Mouse (Mus musculus) right cerebral cortex, adult 18-20 months (tissue): ENCODE data around the gene Ppp1ca.

Experiments
- DNase-seq: peaks from one replicate; pipeline ENCODE4 v3.0.0; 2022; ENCODE audit warnings: mixed read lengths

The Ppp1ca gene

DNA sequence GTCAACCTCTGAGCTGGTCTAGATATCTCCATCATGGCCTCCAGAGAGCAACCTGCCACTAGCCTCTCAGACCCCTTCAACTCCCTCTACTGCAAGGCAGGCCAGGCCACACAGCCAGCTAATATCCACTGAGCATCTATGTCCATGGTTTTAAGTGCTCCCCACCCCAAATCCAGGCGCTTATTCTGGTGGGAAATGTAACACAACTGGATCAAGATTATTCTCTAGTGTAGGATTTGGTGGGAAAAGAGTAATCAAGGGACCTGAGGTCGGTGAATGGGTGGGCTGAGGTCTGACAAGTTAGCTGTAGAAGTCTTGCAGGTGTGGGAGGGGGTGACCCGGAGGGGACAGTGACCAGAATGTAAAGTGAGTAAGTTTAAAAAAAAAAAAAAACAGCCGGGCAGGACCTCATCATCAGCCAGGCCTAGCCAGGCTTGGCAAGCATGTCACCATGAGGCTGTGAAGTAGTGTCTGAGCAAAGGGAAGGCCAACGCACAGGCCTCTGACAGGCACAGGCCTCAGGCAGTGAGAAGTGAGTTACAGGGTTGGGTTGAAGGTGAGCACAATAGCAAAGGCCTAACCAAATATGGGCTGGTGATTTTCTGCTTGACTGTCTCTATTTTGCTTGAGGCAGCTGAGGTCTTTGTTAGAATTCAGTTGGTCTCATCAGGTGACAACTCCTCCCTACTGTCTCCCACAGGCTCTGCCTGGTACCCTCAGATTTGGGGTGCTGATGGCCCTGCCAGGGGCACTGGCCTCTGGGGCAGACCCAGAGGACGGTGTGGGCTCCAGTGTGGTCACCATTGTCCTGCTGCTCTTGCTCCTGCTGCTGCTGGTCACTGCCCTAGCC is 36.4 kb upstream of the Ppp1ca start:
- no peak for DNase-seq

DNA sequence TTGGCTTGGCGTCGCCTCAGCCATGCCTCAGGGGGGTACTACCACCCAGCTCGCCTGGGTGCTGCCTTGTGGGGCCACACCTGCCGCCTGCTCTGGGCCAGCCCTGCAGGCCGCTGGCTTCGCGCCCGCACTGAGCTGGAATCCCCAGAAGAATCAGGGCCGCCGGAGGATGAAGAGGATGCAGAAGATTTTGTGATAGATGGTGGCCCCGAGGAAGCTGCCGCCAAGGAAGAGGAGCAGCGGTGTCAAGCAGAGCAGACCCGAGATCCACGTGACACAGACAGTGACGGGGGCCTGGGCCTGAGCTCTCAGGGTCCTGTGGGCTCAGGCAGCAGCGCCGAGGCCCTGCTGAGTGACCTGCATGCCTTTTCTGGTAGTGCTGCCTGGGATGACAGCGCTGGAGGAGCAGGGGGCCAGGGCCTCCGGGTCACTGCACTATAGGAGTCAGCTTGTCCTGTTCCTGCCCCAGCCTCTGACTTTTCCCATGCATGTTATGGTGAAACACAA is 35.7 kb upstream of the Ppp1ca start:
- DNase-seq: no peak

DNA sequence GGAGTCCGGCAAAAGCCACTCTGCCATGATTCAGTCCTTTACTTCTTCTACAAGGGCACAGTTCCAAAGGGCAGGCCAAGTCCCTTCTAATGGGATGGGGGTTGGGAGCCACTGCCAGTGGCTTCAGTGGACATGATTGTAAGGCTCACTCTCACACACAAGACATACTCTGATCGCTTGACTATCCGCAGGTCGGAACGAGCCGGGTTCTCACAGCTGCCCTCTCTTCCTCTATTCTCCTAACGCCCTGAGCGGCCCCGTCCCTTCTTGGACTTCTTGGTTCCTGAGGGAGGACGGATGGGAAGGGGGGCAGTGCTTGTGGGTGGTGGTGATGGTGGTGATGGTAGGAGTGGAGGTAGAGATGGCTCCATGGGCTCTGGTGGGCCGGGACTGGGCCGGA is 35.1 kb upstream of the Ppp1ca start:
- DNase-seq: no peak

DNA sequence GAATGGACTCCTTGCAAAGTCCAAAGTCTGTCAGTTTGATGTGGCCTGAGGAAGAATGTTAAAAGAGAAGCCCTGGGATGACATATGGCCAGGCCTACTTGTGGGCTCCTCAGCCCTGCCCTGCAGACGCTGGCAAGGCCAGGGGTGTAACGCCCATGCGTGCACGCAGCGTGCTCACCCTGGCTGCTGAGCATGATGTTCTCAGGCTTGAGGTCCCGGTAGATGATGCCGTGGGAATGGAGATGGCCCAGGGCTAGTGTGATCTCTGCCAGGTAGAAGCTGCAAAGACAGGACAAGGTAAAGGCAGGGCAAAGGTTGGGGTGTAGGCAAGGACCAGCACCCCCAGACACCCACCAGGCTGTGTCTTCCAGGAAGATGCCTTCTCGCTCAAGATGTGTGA is 32.8 kb upstream of the Ppp1ca start:
- no peak for DNase-seq

DNA sequence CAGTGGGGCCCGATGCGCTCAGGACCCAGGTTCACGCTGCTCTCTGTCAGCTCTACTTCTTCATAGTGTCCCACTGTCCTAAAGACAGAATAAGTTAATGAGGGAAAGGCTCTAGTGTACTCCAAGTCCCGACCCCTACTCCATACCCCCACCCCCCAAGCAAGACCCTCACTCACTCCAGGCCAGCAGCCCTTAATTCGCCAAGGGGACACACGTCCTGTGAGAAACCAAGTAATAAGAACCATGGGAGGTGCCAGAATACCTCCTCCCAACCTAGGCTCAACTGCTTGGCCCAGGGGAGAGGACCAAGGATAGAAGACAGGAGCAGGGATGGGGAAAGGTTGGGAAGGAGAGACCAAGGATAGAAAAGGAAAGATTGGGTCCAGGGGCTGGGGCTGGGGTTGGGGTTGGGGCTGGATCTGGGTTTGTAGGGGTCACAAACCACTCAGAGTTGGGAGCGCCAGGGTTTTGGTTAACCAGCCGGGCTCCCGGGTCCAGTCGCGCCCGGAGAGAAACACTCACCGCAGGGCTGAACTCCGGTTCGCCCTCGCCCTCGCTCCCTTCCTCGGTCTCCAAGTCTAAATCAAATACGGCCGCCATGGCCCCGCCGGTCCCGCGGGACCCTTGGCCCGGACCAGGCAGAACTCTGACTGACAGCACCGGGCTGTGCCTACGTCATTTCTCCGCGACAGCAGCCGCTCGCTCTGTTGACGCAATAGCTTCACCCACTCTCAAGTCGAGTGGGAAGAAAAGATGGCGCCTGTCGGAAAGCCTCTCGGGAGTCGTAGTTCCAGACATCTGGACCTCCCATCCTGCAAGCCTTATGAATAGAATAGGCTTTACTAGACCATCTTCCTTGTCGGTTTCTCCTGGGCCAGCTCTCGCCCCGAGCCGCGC is 29.0 kb upstream of the Ppp1ca start, which contains the start of gene Rps6kb2:
Gene Rps6kb2 (minus strand): TSS at position 709 of the 897 bp plus-strand sequence.
- peak; percentile 98 for DNase-seq

DNA sequence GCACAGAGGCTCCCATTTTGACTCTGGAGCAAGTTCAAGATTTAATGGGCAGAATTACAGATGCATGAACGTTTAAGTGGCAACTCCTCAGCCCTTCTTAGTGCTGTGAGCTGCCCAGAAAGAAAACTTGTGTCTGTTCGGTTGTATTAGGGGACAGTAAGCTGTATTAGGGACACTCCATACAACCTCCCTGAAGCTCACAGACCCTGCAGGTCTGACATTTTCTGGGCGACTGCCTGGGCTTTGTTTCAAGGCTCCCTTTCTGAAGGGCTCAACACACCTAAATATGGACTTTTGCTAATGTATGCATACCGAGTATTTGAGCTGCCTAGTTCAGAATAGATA is 28.4 kb upstream of the Ppp1ca start:
- no peak for DNase-seq

DNA sequence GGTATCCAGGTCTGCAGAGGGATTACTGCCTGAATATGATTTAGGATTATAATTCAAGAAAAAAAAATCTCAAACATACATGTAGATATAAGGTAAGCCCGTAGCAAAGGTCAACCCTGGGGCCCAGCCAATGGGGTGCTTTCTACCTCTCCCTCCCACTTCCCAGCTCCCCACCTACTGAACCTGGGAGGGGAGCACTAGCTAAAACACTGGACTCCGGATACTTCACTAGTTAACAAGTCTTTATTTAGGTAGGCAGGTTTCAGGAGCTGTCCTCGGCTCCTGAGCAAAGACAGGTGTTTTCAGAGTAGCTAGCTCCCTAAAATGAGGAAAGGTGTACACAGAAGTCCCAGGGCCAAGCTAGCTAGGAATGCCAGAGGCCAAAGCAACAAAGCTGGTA is 27.8 kb upstream of the Ppp1ca start:
- no peak for DNase-seq

DNA sequence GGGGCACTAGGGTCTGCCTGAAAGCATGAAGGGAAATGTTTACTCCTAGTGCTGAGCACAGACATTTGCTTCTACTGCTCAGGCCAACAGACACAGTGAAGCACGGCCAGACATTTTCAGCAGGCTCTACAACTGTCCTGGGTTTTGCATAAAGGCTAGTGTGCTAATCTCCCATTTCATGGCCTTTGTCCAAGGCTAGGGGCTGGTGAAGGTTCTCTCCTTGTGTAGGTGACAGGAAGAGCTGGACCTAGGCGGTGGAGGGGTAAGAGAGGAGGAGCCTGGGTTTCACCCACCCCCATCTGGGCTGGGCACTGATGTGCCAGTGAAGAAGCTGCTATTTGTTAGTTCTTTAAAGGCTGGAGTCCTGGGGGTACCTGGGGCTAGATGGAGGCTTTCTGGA is 27.1 kb upstream of the Ppp1ca start:
- no peak for DNase-seq

DNA sequence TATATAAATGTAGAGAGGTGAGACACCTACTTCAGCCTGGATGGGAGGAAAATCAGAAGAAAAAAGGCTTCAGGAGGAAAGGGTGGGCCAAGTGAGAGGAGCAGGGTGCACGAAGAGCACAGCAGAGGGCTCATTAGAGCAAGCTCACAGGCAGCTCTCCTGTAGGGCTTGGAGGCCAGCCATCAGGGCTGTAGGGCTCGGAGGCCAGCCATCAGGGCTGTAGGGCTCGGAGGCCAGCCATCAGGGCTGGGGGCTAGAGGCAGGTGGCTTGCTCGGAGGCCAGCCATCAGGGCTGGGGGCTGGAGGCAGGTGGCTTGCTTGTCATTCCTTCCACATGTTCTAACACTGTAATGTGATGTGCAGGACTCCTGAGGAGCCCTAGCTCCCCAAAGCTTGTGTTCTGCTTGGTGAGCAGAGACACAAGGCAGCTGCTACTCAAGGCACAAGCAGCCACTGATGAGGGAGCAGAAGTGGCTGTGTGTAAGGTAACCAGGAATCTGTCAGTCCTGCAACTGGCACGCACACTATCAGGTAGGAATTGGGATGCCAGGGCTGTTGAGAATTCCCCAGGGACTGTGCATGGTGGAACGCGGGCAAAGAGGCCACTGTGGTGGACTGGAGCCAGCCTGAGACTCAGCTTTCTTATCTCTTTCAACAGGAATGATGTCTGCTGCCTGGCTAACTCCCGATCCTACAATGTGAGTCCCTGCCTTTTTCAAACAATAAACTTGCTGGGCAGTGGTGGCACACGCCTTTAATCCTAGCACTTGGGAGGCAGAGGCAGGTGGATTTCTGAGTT is 25.0 kb upstream of the Ppp1ca start:
- no peak for DNase-seq

DNA sequence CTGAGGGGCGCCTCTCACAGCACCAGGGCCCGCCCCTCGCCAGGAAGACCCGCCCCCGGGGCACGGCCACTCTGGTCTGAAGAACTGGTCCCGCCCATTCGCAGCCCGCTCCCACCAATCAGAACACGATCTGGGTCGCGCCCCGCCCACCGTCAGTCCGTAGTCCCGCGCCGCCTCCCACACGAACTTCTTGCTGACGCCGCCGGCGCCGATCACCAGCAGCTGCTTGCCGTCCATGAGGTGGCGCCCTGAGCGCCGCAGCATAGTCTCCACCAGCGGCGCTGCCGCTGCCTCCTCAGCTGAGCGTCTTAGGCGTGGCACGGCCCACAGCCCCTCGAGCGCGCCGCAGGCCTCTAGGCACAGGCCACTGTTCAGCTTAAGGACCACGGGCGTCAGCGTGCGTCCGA is 22.5 kb upstream of the Ppp1ca start:
- peak; percentile 100 for DNase-seq

DNA sequence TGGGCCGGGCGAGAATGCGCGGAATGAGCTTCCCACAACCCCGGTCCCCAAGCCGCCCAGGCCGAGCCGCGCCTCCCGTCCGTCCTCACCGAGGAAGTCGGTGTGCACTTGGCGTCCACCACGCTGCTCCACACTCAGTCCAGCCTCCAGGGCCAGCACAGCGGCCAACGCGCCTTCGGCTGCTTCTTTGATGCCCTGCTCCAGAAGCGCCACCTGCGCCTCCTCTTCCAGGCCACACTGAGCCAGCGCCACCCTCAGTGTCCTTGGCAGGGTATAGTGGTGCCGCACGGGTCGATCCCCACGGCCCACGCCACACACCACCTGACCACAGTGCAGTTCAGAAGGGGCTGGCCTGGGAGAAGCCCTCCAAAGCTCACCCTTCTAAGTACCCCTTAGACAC is 22.1 kb upstream of the Ppp1ca start:
- no peak for DNase-seq

DNA sequence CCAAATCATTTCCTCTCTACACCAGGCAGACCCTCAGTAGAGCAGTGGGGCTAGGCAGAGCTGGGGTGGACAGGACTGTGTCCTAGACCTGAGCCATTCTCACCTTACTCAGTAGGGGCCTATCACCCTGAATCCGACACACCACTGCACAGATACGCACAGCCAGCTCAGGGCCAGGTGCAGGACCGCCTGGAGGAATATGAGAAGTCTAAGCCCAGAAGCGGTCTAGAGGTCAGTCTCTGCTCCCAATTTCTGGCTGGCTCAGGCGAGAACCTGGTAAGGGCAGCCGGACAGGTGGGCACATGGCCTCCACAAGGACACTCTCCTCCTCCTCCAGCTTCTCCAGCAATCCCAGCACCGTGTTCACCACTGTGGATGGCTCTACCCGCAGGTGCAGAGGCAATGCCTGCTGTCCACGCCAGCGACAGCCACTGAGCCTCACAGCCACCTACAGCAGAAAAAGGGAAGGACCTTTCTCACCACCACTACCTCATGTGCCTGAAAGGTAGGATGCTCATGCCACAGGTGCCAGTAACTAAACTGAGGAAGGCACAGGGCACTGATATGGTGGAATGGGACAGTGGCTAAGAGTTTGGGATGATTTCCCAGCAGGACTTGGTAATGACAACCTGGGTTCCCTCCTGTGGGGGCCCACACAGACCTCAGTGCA is 21.0 kb upstream of the Ppp1ca start:
- DNase-seq: no peak

DNA sequence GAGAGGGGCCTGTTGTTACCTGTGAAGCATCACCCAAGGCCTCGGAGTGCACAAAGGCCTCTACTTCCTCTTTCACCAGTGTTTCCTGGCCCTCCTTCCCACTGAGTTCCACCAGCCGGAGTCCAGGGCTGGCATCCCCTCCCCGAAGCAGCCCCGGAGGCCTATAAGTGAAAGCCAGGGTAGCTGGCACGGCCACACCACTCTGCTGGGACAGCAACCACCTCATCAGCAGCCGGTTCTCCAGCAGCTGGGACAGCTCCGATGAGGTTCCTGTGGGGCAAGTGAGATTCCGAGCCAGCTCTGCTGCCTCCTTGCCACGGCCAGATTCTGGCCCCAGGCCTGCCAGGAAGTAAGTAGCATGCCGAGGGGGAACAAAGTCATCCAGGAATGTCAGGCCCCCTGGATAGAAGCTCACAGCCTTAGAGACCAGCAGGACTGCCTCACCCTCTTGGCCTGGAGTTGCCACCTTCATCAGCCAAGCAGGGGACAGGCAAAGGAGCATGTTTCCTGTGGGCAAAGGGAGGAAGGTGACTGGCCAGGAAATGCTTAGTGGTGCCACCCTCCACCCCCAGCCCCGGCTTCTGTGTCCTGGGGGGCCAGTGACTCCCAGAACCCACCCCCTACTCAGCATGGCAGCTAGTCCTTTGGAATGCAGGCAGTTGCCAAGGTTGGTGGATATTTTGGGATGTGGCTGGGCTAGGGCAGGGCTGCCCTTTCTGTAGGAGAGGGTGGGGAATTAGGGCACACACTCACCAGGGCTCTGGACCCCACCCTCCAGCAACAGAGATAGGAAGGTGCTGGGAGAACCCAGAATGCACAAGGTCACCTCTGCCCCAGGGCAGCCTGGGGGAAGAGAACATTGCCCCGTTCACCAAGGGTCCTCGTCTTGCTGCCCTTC is 20.2 kb upstream of the Ppp1ca start:
- no peak for DNase-seq

DNA sequence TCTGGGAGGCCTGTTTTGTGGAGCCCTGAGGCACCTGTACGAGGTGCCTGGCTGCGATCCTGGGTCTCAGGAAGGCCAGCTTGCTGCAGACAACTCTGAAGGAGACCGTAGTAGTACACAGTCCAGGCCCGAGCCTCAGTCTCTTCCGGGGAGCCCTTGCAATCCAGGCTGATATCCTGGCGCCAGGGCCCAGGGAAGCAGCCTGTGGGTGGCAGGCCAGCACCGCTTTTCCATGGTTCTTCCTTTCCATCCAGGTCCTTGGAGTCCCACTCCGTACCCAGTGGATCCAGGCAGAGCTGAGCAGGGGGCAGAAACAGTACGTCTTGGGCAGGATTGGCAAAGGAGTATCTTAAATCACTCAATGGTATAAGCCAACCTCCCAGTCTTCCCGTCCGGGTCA is 18.9 kb upstream of the Ppp1ca start:
- DNase-seq: no peak

DNA sequence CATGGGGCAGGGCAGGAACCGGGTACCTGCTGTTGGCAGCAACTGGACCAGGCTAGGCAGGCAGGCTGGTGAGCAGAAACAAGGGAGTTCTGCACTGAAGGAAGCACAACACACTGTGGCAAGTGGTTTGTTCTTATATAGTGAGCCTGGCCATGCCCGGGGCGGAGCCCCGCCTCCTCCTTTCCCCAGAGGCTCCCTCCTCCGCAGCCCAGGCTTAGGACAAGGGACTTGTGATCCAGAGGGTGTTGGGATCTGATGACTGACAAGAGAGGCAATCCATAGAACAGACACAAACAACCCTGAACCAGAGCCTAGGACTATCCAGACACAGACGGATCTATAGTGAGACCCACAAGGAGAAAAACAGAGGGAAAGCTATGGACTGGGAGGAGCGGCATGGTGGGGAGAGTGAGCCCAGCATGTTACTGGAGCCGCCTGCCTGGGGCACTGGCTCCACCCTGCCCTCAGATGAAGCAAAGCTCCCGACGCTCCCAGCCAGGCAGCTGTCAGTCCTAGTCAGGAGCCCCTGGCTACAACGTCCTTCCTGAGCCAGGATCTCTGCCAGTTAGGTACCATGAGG is 16.4 kb upstream of the Ppp1ca start, which contains the start of gene Carns1:
Gene Carns1 (minus strand): TSS at position 112 of the 580 bp plus-strand sequence.
- peak; percentile 44 for DNase-seq

DNA sequence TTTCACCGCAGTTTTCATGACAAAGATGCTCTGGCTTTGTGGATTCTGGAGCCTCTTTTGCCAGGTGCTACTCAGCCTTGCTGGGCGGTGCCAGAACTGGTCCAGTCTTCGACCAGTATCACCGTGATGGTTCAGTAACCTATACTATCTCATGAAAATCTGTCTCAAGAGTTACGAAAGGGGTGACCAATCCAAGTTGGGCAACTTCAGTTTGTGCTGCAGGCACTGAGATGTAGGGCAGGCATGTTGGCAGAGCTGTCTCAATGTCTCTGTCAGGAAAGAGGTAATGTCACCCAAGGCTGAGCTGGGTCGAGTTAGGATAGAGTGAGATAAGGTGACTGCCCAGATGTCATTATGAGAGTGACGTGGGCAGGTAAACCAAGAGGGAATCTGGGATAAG is 11.5 kb upstream of the Ppp1ca start:
- DNase-seq: no peak

DNA sequence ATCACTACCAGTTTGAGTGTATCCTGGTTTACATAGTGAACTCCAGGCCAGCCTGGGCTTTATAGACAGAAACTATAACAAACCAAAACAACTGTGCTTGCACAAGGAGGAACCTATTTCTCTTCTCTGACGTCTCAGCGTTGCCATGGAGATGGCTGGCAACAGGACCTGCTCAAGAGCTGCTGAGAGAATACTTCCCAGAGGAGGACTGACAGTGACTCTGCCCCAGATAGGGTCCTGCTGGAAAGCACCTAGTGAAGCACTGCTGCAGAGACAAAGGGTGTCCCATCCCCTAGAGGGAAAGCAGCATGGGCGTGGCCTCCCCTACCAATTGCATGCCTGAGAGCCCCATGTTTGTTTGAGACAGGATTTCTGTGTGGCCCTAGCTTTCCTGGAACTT is 10.0 kb upstream of the Ppp1ca start:
- DNase-seq: peak; percentile 82

DNA sequence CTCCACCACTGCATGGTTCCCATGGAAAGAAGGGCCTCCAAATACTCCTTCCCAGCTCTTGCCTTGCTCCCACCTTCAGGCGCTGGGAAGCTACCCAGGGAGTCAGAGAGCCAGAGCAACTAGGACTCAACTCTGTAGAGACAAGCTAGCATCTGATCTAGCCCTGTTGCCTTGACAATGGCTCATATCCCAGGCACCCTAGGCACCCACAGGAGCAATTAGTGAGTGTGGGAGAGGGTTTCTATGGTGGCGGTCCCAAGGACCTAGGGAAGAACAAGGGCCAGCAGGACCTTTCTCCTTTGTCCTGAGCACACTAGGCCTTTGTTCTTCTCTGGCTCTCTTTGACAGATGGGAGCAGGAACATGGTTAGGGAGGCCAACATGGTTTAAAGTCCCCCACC is 8.2 kb upstream of the Ppp1ca start:
- DNase-seq: no peak

DNA sequence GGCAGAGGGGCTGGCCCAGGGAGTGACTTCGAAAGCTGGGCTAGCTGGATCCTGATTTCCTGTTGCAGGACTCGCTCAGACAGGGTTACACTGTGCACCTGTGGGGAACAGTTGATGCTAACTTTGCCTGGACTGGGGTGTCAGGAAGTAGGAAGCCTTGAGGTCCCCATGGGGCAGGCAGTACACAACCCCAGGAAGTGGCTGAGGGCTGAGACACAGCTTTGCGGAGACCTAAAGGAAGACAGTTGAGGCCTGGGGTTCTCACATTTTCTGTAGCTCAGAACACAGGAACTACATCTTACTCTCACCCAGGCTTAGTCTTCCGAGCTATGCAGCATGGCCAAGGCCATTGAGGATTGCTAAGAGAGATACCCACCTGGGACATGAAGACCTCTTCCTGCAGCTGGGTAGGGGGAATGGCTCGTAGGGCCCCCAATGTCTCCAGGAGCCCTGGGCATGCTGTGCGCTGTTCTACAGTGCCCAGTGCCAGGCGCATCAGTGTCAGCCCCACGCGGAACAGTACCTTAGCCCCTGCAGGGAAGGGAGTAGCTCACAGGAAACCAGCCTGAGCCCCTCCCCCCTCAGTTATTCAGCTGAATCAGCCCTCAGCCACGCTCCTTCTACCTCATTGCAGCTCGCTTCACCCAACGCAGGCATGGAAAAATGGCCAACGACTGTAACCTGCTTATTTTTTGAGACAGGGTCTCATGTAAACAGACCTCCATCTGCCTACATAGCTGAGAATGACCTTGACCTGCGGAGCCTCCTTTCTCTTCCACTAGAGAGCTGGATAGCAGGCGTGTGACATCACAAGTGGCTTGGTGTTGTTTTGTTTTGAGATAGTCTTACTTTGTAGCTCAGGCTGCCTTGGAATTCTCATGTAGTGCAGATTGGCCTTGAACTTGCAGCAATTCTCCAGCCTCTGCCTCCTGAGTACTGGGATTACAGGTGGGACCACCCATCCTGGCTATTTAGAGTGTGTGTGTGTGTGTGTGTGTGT is 6.6 kb upstream of the Ppp1ca start:
- no peak for DNase-seq

DNA sequence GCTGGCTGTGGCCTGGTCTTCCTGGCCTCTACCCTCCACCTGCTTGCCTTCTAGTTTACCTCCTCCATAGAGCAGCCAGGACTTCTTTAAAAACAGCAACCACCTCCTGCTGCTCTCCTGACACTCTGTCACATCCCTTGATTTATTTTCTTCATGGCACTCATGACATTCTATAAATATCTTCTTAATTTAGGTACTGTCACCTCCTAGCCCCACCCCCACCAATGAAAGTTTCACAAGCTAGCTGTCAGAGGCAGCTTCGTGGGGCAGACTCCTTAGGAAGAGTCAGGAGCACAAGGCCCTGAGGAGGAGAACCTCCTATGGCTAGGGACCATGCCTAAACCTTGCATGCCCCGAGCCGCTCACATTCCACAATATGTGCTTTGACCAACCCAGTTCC is 4.6 kb upstream of the Ppp1ca start:
- DNase-seq: no peak
